Mouse (Mus musculus): Measurements from ENCODE around the gene Klf9. TPM values are rescaled to one million over a fixed set of nuclear protein-coding genes. Genes with fewer than 3 reads are reported as not detected.

Klf9 gene
- polyA plus RNA-seq, 1 experiment, result 29.3 TPM

Other genes with a start within 250 kb of the Klf9 start
- gene Smc5, start 132.7 kb downstream of the Klf9 start, polyA plus RNA-seq (2012; rRNA removed), result 9.3 and 9.6 TPM in 2 replicates